Mouse (Mus musculus) embryonic facial prominence, embryonic 12.5 days (tissue): Measurements from ENCODE around the gene Ddx47. TPM values are rescaled to one million over a fixed set of nuclear protein-coding genes. Genes with fewer than 3 reads are reported as not detected.

ENCODE experiments used
- ATAC-seq: fragments of 200-750 bp; cut with Nextera tagmentation; 2 replicates; pipeline ENCODE4 v1.8.0; 2017; ENCODE audit not compliant: insufficient number of reproducible peaks, insufficient read depth, low FRiP score, low TSS enrichment
- H3K27ac ChIP-seq: fragments of 300-500 bp; sonication (generic); 2 replicates; pipeline ENCODE4 v1.5.1; 2016; ENCODE audit warnings: mild to moderate bottlenecking
- H3K27me3 ChIP-seq: fragments of 300-500 bp; sonication (generic); 2 replicates; pipeline ENCODE4 v1.6.1; 2016; ENCODE audit warnings: mild to moderate bottlenecking, moderate library complexity
- H3K36me3 ChIP-seq: fragments of 300-500 bp; sonication (generic); 2 replicates; pipeline ENCODE4 v1.6.1; 2016; ENCODE audit warnings: mild to moderate bottlenecking
- H3K4me1 ChIP-seq: fragments of 300-500 bp; sonication (generic); 2 replicates; pipeline ENCODE4 v1.6.1; 2016
- H3K4me2 ChIP-seq: fragments of 300-500 bp; sonication (generic); replicated peaks from 2 replicates; pipeline ENCODE4 v1.6.1; 2016; ENCODE audit warnings: mild to moderate bottlenecking, moderate library complexity
- H3K4me3 ChIP-seq: fragments of 300-500 bp; sonication (generic); 2 replicates; pipeline ENCODE4 v1.5.1; 2016; ENCODE audit warnings: mild to moderate bottlenecking
- H3K9ac ChIP-seq: fragments of 300-500 bp; sonication (generic); 2 replicates; pipeline ENCODE4 v1.6.1; 2016; ENCODE audit warnings: mild to moderate bottlenecking, moderate library complexity
- H3K9me3 ChIP-seq: fragments of 300-500 bp; sonication (generic); 2 replicates; pipeline ENCODE4 v1.6.1; 2016; ENCODE audit warnings: mild to moderate bottlenecking, moderate library complexity
- WGBS: fragments of 180-500 bp; shearing (Covaris S2); methylation state at CpG from one replicate; pipeline ENCODE4 v1.1.7; 2016; 5-methylcytosine and 5-hydroxymethylcytosine counted together
- polyA plus RNA-seq: library from polyadenylated mRNA; unstranded; fragments of >200 nt; fragmentation: Nextera tagmentation; extraction: Ambion mirVana; gene quantifications from 2 replicates; pipeline ENCODE4 v1.2.1, GENCODE M21; 2016

Gene Ddx47
- polyA plus RNA-seq, 1 experiment from 2014 or later = 111 TPM

DNA sequence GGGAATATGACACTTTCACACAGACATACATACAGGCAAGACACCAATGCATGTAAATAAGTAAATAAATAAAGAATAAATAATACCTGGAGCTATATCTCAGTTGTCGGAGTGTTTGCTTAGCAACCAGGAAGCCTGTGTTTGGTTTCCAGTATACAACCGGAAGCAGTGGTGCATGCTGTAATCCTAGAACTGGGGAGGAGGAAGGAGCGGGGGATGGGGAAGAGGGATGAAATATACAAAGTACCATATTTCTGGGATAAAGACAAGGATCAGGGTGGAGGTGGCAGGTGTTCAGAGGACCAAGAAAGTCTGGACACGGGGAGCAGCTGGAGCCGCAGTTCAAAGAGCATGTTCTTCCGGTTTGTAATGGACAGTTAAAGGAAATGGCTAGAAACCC lies 37.1 kb downstream of the Ddx47 start:
- Histone ChIP-seq H3K9ac (no peak overlapping the region), H3K36me3 (no peaks in the 10 kb centered on the region), H3K27ac (no peak overlapping the region), H3K9me3 (no peaks in the 10 kb centered on the region), H3K4me3 (no peak overlapping the region), H3K4me1 (peaks cover 4% of the 10 kb centered on the region; the same call in 1 of the 2 replicates), H3K4me2 (no peak overlapping the region), H3K27me3 (0 out of 2 replicates have a peak, but pooled peaks cover 14% of the 10 kb centered on the region)
- WGBS = 76% methylated on average over 6 of the region's 6 CpGs
- ATAC-seq = no peak

- no peak for ATAC-seq
- no peak overlapping the region for H3K27ac ChIP-seq
- no peaks in the 10 kb centered on the region for H3K36me3 ChIP-seq
- WGBS = 82% methylated on average over 16 of the region's 16 CpGs
- H3K9me3 ChIP-seq = no peaks in the 10 kb centered on the region
- no peak overlapping the region for H3K9ac ChIP-seq
- H3K27me3 ChIP-seq = 0 out of 2 replicates have a peak, but pooled peaks cover 14% of the 10 kb centered on the region
- peaks cover 4% of the 10 kb centered on the region; the same call in 1 of the 2 replicates for H3K4me1 ChIP-seq
- no peak overlapping the region for H3K4me3 ChIP-seq
- no peak overlapping the region for H3K4me2 ChIP-seq
Measured at GRCm38 (mm10) chr6:135048956-135049355, 37.5 kb downstream of the Ddx47 start.

GRCm38 (mm10) chr6:135053789-135054188 lies 42.4 kb downstream of the Ddx47 start:
- Histone ChIP-seq H3K9me3 (no peaks in the 10 kb centered on the region), H3K4me1 (no peaks in the 10 kb centered on the region), H3K4me2 (no peak overlapping the region), H3K27me3 (no peaks in the 10 kb centered on the region), H3K36me3 (no peaks in the 10 kb centered on the region), H3K27ac (no peak overlapping the region), H3K9ac (no peak overlapping the region), H3K4me3 (no peak overlapping the region)
- WGBS = 60% methylated on average over 3 of the region's 3 CpGs
- ATAC-seq = no peak

DNA sequence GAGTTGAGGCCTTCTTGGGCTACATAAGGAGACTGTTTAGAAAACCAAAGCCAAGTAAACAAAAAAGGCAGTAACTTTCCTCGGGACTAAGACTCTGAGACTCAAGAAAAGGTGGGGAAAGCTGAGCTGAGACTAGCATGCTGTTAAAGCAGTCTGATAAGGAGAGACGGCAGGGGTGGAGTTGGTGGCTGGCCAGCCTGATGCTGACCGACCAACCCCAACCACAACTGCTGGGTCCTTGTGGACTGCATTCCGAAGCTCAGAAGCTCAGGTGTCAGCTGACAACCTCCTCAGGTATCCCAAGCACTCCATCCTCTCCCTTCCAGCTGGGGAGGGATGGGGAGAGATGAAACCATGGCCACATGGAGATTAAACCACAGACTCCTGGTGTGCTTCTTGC lies 44.5 kb downstream of the Ddx47 start:
- Histone ChIP-seq H3K4me1 (no peaks in the 10 kb centered on the region), H3K36me3 (no peaks in the 10 kb centered on the region), H3K27ac (no peak overlapping the region), H3K9ac (no peak overlapping the region), H3K9me3 (no peaks in the 10 kb centered on the region), H3K4me3 (no peak overlapping the region), H3K4me2 (no peak overlapping the region), H3K27me3 (no peaks in the 10 kb centered on the region)
- whole genome bisulfite sequencing = 54% methylated on average over 4 of the region's 4 CpGs
- no peak for ATAC-seq

DNA sequence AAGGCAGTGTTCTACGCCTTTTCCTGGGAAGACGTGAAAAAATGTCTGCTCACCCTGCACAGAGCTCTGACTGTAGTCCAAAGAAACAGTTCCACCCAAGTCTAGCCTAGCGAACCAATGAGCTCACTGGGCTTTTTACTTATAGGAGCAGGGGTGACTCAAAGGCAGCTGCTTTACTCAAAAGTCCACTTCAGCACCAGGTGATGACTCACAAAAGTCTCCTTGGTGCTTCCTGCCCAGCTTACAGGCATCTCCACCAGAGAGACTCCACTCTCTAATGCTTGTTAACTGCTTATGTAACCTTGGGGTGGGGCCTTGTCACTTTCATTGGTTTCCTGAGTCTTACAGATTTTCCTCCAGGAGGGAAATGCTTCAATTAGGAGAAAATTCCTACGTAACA lies 49.3 kb downstream of the Ddx47 start:
- 95% methylated on average over 4 of the region's 4 CpGs for WGBS
- ATAC-seq = no peak
- H3K36me3 ChIP-seq = no peaks in the 10 kb centered on the region
- no peaks in the 10 kb centered on the region for H3K9me3 ChIP-seq
- no peak overlapping the region for H3K9ac ChIP-seq
- no peak overlapping the region for H3K27ac ChIP-seq
- no peak overlapping the region for H3K4me3 ChIP-seq
- peaks cover 5% of the 10 kb centered on the region for H3K4me1 ChIP-seq
- H3K4me2 ChIP-seq = no peak overlapping the region
- peaks cover 17% of the 10 kb centered on the region; the same call in 1 of the 2 replicates for H3K27me3 ChIP-seq

- H3K27ac ChIP-seq = no peak overlapping the region
- 60% methylated on average over 12 of the region's 12 CpGs for WGBS
- peaks cover 25% of the 10 kb centered on the region for H3K27me3 ChIP-seq
Measured at GRCm38 (mm10) chr6:135064621-135065020, 53.2 kb downstream of the Ddx47 start.

DNA sequence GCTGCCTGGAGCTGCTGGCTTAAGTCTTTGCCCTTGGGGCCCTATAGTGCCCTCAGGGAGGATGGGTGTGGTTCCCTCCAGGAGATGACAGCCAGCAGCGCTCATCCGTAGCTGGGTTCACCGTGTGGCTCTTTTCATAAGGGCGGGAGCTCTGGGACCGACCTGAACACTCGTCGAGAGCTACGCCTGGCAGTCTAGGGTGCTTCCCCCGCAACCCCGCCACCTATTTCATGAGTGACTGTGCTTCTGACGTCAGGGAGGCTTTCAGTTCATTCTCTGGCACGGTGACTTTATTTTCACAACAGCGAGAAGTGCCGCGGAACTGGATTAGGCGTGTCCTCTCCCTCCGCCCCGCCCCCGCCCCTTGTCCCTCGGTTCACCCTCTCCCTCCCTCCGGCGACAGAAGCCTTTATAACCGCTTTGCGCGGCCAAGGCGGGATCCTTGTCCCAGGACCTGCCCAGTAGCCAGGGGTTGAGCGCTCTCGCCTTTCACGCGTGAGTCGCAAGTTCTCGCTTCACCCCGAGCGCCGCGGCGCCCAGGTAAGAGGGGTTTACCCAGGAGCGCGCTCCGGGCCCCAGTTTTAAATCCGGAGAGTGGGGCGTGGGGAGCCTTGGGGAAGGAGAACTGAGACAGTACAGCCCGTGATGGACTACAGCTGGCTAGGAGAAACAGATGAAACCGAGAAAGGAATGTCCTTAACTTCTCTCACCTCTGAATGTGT lies 54.0 kb downstream of the Ddx47 start, which contains the start of gene Gprc5a:
Gene Gprc5a, plus strand, starts transcription at position 416 of the 722 bp plus-strand sequence.
- no peak within 1 kb of the TSS for H3K27ac ChIP-seq
- 1% methylated on average over 44 of the region's 44 CpGs for WGBS
- peaks cover 25% of the 10 kb centered on the region for H3K27me3 ChIP-seq
- peaks cover 9% of the 10 kb centered on the region for H3K4me1 ChIP-seq
- peak within 1 kb of the TSS; percentile 77 for H3K4me2 ChIP-seq
- peak within 1 kb of the TSS; percentile 58 for H3K9ac ChIP-seq
- peak within 1 kb of the TSS; percentile 44 for H3K4me3 ChIP-seq
- no peaks in the 10 kb centered on the region for H3K36me3 ChIP-seq
- no peaks in the 10 kb centered on the region for H3K9me3 ChIP-seq
- ATAC-seq = peak; percentile 78

More at GRCm38 (mm10) chr6:135064621-135065020, 53.2 kb downstream of the Ddx47 start:
- Histone ChIP-seq H3K9ac (no peak overlapping the region), H3K9me3 (no peaks in the 10 kb centered on the region), H3K36me3 (no peaks in the 10 kb centered on the region), H3K4me1 (peaks cover 9% of the 10 kb centered on the region), H3K4me3 (no peak overlapping the region), H3K4me2 (no peak overlapping the region)
- ATAC-seq = no peak

DNA sequence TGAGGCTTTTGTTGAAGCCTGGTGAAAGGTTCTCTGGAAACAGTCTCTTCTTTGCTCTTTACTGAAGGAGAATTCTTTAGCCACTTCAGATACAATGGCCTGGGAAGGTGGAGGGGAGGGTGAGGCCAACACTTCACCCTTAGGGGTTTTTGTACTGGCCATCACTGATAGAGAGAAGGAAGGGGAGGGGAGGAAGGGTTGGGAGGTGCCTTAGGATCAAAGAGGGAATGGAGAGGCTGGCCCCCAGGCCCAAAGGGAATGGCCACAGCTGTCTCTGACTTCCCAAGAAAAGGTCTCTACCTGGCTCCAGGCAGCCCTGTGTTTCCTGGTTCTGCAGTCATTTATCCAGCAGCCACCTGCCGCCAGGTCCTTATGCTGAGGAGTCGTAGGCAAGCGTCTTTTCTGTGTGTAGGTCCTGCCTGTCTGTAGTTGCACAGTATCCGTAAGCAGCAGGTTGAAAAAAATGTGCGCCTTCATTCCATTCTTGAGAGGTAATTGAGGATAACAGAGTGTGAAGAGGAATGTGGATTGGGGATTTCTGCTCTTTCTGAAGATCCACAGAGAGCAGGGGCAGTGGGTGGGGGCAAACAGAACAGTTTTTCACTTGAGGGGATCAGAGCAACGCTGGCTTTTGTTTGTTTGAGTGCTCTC lies 55.5 kb downstream of the Ddx47 start:
- no peak overlapping the region for H3K4me2 ChIP-seq
- no peak for ATAC-seq

DNA sequence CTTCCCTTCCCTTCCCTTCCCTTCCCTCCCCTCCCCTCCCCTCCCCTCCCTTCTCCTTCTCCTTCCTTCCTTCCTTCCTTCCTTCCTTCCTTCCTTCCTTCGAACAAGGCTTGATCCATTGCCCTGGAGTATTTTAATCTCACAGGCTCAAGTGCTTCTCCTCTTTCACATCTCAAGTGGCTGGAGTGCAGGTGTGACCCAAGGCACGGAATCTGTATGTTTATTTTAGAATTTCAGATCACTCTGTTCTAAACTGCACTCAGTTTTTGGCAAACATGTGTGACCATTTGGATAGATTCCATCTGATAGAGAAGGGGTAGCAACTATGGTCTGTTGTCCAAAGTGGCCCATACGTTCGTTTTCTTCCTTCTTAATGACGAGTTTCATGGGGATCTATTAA lies 56.8 kb downstream of the Ddx47 start:
- no peaks in the 10 kb centered on the region for H3K36me3 ChIP-seq
- no peaks in the 10 kb centered on the region for H3K9me3 ChIP-seq
- no peak overlapping the region for H3K9ac ChIP-seq
- ATAC-seq = no peak
- no peak overlapping the region for H3K4me2 ChIP-seq
- H3K4me1 ChIP-seq = peaks cover 9% of the 10 kb centered on the region
- H3K27ac ChIP-seq = no peak overlapping the region
- peaks cover 25% of the 10 kb centered on the region for H3K27me3 ChIP-seq
- H3K4me3 ChIP-seq = no peak overlapping the region
- 65% methylated on average over 5 of the region's 5 CpGs for WGBS

More for the DNA sequence above, 55.5 kb downstream of the Ddx47 start:
- WGBS = 36% methylated on average over 6 of the region's 6 CpGs
- no peaks in the 10 kb centered on the region for H3K9me3 ChIP-seq
- no peak overlapping the region for H3K27ac ChIP-seq
- peaks cover 25% of the 10 kb centered on the region for H3K27me3 ChIP-seq
- no peak overlapping the region for H3K4me3 ChIP-seq
- no peaks in the 10 kb centered on the region for H3K36me3 ChIP-seq
- H3K9ac ChIP-seq = no peak overlapping the region
- H3K4me1 ChIP-seq = peaks cover 9% of the 10 kb centered on the region

DNA sequence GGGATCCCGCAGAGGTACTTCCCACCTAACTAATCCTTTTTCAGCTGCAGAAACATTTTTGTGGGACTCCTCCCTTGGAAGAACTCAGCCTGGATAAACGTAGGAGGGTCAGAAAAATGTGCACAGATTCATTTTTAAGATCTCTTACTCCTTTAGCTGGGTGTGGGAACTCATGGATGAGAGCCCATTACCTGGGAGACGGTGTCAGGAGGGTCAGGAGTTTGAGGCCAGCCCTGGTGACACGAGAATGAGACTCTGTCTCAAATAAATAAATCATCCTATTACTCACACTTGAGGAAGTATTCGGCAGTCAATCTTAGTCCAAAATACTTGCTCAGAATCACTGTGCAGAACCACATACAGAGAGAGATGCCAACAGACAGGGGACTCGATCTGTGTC lies 58.4 kb downstream of the Ddx47 start:
- Histone ChIP-seq H3K27me3 (peaks cover 12% of the 10 kb centered on the region), H3K4me2 (no peak overlapping the region), H3K9me3 (no peaks in the 10 kb centered on the region), H3K36me3 (no peaks in the 10 kb centered on the region), H3K4me3 (no peak overlapping the region), H3K4me1 (peaks cover 9% of the 10 kb centered on the region), H3K27ac (no peak overlapping the region), H3K9ac (no peak overlapping the region)
- 75% methylated on average over 6 of the region's 6 CpGs for WGBS
- ATAC-seq = no peak

- Histone ChIP-seq H3K4me1 (peaks cover 6% of the 10 kb centered on the region; the same call in 1 of the 2 replicates), H3K4me3 (no peak overlapping the region), H3K9me3 (no peaks in the 10 kb centered on the region), H3K27ac (no peak overlapping the region), H3K9ac (no peak overlapping the region), H3K4me2 (no peak overlapping the region), H3K27me3 (peaks cover 8% of the 10 kb centered on the region; the same call in 1 of the 2 replicates), H3K36me3 (no peaks in the 10 kb centered on the region)
- ATAC-seq = no peak
- 84% methylated on average over 2 of the region's 2 CpGs for WGBS
Measured at GRCm38 (mm10) chr6:135070347-135070746, 58.9 kb downstream of the Ddx47 start.
